Mouse (Mus musculus): ENCODE data around the gene Col13a1.

Col13a1 gene

GRCm38 (mm10) chr10:61894564-61894963 lies 84.3 kb downstream of the Col13a1 start:
- DNase-seq: no peak

- DNase-seq: no peak
These were observed 87.8 kb downstream of the Col13a1 start for GRCm38 (mm10) chr10:61891138-61891537.

- DNase-seq: no peak
These were observed 88.6 kb downstream of the Col13a1 start for GRCm38 (mm10) chr10:61890294-61890693.

DNA sequence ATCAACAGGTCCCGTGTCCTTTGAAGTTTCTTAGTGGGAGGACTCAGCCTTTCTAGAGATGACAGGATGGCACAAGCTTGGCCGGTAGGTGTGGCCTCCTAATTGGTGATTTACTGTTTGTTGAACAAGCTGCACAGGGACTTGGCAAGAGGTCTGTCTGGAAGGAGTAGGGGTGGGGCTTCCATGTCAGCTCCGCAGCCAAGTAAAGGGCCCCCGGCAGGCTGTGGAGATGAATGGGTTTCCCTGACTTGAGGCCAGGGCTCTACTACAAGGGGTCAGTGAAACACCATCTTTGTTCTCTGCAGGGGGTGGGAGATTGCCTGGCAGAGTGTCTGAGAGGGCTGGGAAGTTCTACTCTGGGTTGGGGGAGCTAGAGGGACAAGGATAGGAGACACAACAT lies 99.5 kb downstream of the Col13a1 start:
- peak; percentile 84 for DNase-seq

DNA sequence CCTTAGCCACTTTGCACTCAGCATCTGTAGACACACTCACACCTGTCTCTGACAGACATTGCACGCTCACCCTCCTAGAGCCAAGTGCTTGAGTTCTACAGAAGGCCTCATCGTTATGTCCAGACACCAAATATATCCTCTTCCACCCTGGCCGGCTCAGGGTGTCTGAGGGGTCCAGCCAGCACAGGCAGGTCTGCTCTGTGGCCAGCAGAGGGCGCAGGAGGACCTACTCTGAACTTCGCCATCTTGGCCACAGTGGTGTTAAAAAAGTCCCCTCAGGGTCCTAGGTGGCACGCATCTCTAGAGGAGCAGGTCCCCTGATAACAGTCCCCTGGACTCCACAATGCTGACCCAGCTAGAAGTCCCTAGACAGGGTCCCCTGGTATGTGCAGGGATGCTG lies 101.1 kb downstream of the Col13a1 start:
- DNase-seq: no peak

DNA sequence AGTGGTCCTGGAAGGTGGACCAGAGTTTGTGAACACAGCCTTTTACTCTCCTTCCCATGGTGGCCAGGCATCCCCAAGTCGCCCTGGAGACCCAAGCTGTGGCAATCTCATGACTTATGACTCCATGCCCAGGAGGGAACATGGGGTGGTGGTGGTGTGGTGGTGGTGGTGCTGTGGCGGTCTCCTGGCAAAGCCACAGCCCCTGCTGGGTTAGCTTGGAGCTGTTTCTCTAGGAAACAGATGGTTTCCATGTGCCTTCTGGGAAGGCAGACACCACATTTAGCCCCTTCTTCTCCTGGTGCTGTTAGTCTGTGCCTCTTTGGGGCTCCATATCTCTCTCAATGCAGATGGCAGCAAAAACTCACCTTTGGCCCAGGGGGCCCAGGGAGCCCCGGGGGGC lies 109.1 kb downstream of the Col13a1 start:
- DNase-seq: no peak

DNA sequence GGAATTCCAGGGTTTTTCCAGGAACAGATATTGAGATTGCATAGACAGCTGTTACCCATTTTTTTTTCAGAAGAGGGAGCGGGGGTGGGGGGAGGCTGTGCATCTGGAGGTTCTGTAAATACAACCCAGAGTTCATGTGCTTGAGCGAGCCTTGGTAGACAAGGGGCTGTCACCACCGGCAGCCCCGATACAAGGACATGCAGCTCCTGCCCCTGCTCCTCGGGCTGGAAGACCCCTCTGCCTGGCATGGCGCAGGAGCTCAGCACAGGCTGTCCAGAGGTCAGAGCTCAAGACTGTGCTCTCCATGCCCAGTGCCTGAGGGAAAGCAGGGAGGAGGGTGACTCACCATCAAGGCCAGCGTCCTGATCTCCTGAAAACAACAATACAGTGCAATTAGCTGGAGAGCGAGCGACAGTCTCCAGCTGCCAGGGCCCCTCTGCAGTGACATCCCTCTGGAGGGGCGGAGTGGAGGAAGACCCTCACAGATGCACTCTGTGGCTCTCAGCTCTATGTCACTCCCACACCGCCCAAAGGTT lies 112.8 kb downstream of the Col13a1 start:
- DNase-seq: no peak

- no peak for DNase-seq
These were observed 119.5 kb downstream of the Col13a1 start for GRCm38 (mm10) chr10:61859451-61859850.

GRCm38 (mm10) chr10:61855139-61855675 lies 123.7 kb downstream of the Col13a1 start:
- DNase-seq: no peak

DNA sequence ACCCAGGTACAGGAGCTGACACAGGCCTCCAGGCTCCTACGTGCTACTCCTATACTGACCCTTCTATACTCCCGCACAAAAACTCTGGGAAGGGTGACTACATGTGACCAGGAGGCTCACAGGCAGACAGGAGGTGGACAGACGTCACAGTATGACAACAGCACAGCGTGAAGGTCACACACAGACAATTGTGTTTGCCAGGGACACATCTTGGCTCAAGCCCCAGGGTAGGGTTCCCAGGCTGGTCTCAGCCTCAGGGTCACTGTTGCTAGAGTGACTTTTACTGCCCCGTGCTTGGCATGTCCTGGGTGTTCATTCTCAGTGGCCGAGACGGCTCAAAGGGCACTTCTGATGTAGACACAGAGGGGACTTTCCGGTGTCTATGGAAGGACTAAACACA lies 126.1 kb downstream of the Col13a1 start:
- DNase-seq: peak; percentile 95

DNA sequence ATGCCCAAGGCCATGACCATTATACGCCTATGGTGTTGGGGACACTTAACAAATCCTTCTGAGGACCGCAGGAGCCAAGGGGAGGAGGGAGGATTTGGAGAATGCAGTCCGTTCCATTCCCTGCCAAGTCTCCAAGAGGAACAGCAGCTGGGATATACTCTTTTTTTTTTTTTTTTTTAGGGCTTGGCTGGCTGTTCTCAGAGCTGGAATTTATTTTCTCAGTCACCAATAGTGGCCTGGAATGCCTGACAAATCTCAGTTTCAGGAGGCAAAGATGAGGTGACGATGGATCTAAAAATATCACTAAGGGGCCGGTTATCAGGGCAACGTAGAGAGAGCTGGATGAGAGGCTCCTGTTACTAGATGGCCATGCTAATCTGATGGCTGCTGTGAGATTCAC lies 130.4 kb downstream of the Col13a1 start:
- DNase-seq: no peak

GRCm38 (mm10) chr10:61845476-61845875 lies 133.4 kb downstream of the Col13a1 start:
- no peak for DNase-seq

DNA sequence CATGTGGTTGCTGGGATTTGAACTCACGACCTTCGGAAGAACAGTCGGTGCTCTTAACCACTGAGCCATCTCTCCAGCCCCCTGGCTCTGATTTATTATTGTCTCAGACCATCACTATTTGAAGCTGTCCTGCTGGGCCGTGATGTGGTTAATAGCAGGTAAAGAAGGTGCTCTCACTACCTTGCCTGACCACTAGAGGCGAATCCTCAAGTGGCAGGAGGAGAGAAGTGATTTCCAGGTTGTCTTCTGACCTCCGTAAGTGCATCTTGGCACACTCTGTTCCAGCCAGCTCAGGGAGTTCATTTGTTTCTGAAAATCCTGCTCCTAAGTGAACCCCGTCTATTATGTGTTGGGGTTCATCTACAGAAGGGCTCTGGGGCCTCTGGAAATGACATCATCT lies 134.4 kb downstream of the Col13a1 start:
- DNase-seq: no peak

DNA sequence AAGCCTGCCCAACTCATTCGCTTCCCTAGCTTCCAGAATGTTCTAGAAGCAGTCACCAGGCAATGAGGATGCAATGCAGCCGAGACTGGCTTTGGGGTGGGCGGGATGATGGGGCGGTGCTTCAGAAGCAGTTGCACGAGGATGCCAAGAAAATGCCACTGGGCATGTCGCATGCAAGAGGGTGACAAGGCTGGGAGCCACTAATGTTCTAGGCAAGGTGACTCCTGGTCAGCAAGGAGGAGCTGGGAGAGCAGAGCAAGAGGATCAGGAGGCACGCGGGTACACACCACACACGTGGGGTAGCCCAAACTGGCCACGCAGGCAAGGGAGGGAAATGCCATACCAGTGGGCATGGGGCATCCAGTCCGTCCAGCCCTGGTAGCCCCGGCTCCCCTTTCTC lies 136.6 kb downstream of the Col13a1 start:
- DNase-seq: peak; percentile 94

GRCm38 (mm10) chr10:61839326-61839725 lies 139.6 kb downstream of the Col13a1 start:
- DNase-seq: no peak

GRCm38 (mm10) chr10:61838769-61839168 lies 140.1 kb downstream of the Col13a1 start:
- DNase-seq: no peak

DNA sequence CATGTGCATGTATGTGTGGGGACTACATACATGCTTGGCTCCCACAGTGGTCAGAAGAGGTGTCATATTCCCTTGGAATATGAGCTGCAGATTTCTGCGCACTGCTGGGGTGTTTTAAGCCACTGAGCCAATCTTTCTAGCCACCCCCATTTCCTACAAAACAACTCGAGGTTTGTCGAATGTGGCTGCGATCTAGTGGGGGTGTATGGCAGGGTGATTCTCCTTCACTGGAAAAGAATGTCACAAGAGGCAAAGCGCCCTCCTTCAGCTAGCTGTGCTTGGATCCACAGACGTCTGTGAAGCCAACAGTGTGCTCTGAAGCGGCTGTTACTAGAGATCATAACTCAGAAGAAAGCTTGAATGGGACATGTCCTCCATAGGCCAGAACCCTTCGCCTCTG lies 141.6 kb downstream of the Col13a1 start:
- no peak for DNase-seq

GRCm38 (mm10) chr10:61834288-61834687 lies 144.6 kb downstream of the Col13a1 start:
- DNase-seq: no peak

GRCm38 (mm10) chr10:61832713-61833112 lies 146.2 kb downstream of the Col13a1 start:
- DNase-seq: peak; percentile 33

DNA sequence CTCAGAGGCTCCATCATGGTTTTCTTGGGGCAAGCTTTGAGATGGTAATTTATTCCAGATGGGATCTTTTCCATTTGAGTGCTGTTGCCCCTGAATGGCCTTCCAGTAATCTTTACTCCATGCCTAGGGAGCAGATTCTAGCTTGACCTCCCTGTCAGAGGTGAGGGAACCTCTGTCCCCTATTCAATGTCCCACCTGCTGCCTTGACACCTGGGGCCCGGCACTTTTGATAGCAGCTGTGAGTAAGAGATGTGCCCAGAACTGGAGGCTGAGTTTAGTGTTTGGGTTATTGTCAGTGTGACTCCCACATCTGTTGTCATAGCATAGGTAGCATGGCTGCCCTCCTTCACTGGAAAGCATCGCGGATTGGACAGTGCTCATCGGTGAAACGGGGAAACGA lies 147.2 kb downstream of the Col13a1 start:
- DNase-seq: peak; percentile 77

DNA sequence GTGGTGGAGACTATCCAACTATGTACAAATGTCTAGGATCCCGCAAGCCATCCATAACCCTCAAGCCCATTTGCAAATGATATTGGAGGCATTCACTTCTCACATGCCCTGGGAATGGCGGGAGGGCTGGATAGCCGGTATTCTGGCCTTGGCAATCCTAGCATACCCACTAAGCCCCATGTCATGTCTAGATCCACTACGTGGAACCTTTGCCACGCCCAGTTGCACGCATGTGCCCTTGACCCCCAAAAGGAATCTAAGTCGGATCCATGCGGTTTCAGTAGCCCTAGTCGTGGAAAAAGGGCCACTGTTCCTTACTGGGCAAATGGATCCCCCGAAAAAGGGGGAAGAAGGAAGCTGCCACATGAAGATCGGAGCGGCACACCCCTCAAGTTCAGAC lies 147.7 kb downstream of the Col13a1 start:
- DNase-seq: peak; percentile 80

DNA sequence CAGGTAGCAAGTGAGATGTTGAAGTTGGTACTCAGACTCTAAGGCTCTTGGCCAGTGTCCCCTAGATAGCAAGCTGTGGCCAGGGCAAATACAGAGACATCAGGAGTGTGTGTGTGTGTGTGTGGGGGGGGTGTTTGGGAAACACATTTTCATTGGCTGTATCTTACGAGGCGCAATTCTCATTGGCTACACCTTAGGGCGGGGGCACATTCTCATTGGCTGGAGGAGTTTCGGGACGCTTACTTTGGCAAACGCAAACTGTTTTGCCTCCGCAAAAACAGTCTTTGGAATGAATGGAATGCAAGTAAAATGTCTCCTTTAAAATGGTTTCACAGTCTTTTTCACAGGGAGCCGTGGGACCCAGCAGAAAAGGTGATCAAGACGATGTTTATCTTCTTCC lies 148.1 kb downstream of the Col13a1 start:
- DNase-seq: peak; percentile 40

GRCm38 (mm10) chr10:61829046-61829445 lies 149.9 kb downstream of the Col13a1 start:
- DNase-seq: no peak

DNA sequence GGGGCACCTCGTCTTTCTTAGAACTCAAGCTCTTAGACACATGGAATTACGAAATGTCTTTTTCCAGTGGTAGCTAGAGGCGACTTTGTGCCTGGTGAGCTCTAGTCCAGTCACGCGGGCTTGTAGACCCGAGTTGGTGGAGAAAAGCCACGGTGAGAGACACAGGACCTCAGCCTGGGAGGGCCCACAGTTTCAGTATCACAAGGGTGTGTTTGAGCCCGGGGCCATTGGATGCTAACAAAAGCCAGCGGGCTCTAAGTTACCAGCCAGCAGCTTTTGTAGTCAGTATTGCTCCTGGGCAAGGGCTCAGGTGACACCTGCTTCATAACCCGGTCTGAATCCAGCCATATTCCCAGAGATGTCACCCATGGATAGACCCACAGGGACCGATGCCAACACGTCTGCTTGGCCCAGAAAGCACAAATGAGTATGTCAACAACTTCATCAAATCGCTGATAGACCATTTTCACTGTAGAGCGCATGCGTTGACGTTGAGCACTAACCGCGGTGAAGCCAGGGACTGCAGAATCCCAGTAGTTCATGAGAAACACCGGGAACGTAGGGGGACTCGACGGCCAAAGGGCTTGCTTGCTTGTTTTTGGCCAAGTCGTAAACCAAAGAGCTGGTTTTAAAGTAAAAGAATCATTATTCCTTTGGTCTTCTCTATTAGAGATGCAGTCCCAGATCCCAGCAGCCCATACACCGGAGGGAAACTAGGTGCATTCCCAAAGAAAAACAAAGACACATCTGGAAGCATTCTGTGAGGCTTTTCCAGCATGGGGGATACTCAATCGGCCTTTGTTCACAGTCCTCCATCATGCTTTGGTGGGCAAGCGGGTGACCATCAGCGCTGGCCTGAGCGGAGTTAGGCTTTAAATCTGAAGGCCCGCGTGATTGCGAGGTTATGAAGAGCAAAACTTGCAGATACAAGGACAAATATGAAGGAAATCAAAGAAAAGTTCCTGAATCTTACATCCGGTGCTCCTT lies 150.7 kb downstream of the Col13a1 start:
- DNase-seq: peak; percentile 61
